Comparison of ENCODE assay signal across 23 mouse cellular contexts in genomic region chr6:142780574-142781033, GRCm38 (mm10). TPM values are rescaled to one million over a fixed set of nuclear protein-coding genes. Genes with fewer than 3 reads are reported as not detected.
DNase-seq lines count a peak whose midpoint lies in the region; ATAC-seq and TF ChIP-seq lines count a peak whose summit lies in the region.
"Had no signal": no experiment of that assay in that cellular context is flagged by ENCODE, and none has a peak within 500 bp of the region (broad histone marks: within the 10 kb centered on the region; RNA-seq: fewer than 3 reads in every experiment).

No protein-coding gene starts in this region.

- no peaks in the 10 kb centered on the region for H3K9me3 ChIP-seq in hindbrain, embryonic 12.5 days (replicated peaks)
- no peaks in the 10 kb centered on the region for H3K9me3 ChIP-seq in hindbrain, postnatal 0 days (ENCODE audit: low read length)
- no peaks in the 10 kb centered on the region for H3K9me3 ChIP-seq in forebrain, embryonic 12.5 days
- no peaks in the 10 kb centered on the region for H3K9me3 ChIP-seq in hindbrain, embryonic 13.5 days
- H3K9me3 ChIP-seq: embryonic facial prominence, embryonic 10.5 days; heart, embryonic 15.5 days; liver, embryonic 13.5 days; neural tube, embryonic 12.5 days had no signal

- H3K9ac ChIP-seq in hindbrain, embryonic 12.5 days = no peak overlapping the region
- H3K9ac ChIP-seq in hindbrain, postnatal 0 days (replicated peaks; ENCODE audit: low read length) = no peak overlapping the region
- no peak overlapping the region for H3K9ac ChIP-seq in forebrain, embryonic 12.5 days
- no peak overlapping the region for H3K9ac ChIP-seq in hindbrain, embryonic 13.5 days
- H3K9ac ChIP-seq: heart, embryonic 15.5 days; liver, embryonic 13.5 days; neural tube, embryonic 12.5 days had no signal

- H3K4me1 ChIP-seq in hindbrain, embryonic 12.5 days = peaks cover 11% of the 10 kb centered on the region
- no peaks in the 10 kb centered on the region for H3K4me1 ChIP-seq in hindbrain, postnatal 0 days (ENCODE audit: insufficient read depth, low read length)
- H3K4me1 ChIP-seq in forebrain, embryonic 12.5 days = peaks cover 18% of the 10 kb centered on the region
- H3K4me1 ChIP-seq in hindbrain, embryonic 13.5 days (replicated peaks) = peaks cover 16% of the 10 kb centered on the region
- H3K4me1 ChIP-seq: neural tube, embryonic 12.5 days had no signal

- H3K36me3 ChIP-seq in hindbrain, embryonic 12.5 days = peaks cover 11% of the 10 kb centered on the region; the same call in 1 of the 2 replicates
- no peaks in the 10 kb centered on the region for H3K36me3 ChIP-seq in hindbrain, postnatal 0 days (ENCODE audit: insufficient read depth, low read length)
- peaks cover 11% of the 10 kb centered on the region for H3K36me3 ChIP-seq in forebrain, embryonic 12.5 days (replicated peaks)
- peaks cover 7% of the 10 kb centered on the region for H3K36me3 ChIP-seq in hindbrain, embryonic 13.5 days

- 62% methylated on average over 4 of the region's 4 CpGs for WGBS in hindbrain, embryonic 12.5 days
- WGBS in hindbrain, postnatal 0 days = 49% methylated on average over 4 of the region's 4 CpGs
- whole genome bisulfite sequencing in forebrain, embryonic 12.5 days = 30% methylated on average over 4 of the region's 4 CpGs
- 45% methylated on average over 4 of the region's 4 CpGs for WGBS in hindbrain, embryonic 13.5 days

- no peak overlapping the region for H3K4me2 ChIP-seq in hindbrain, embryonic 12.5 days (replicated peaks)
- no peak overlapping the region for H3K4me2 ChIP-seq in hindbrain, postnatal 0 days (ENCODE audit: low read depth, low read length)
- H3K4me2 ChIP-seq in forebrain, embryonic 12.5 days = no peak overlapping the region
- no peak overlapping the region for H3K4me2 ChIP-seq in hindbrain, embryonic 13.5 days
- H3K4me2 ChIP-seq: heart, embryonic 15.5 days; liver, embryonic 13.5 days; neural tube, embryonic 12.5 days had no signal

- no peak for DNase-seq in hindbrain, postnatal 0 days (ENCODE audit: low spot score)
- peak; percentile 89 for DNase-seq in retina, postnatal 1 day
- DNase-seq in B cell, adult 2 months = no peak
- DNase-seq in testis, postnatal 14 days (ENCODE audit: low spot score) = no peak
- DNase-seq: adrenal gland, postnatal 36 days; cerebellum, adult 11 months; heart, postnatal 4 days; kidney, adult 2 months; liver, embryonic 13.5 days; lung, adult 2 months had no signal

- no peak overlapping the region for H3K4me3 ChIP-seq in hindbrain, embryonic 12.5 days
- H3K4me3 ChIP-seq in hindbrain, postnatal 0 days (ENCODE audit: low read length) = no peak overlapping the region
- H3K4me3 ChIP-seq in forebrain, embryonic 12.5 days (replicated peaks) = no peak overlapping the region
- H3K4me3 ChIP-seq in hindbrain, embryonic 13.5 days = no peak overlapping the region
- H3K4me3 ChIP-seq: embryonic facial prominence, embryonic 10.5 days; heart, embryonic 15.5 days; left cerebral cortex, adult 2 months; liver, embryonic 13.5 days; neural tube, embryonic 12.5 days had no signal

- no peak for TF ChIP-seq CTCF in hindbrain, postnatal 0 days (IDR thresholded peaks at IDR 0.05; ENCODE audit: low read depth)

- H3K27me3 ChIP-seq in hindbrain, embryonic 12.5 days = no peaks in the 10 kb centered on the region
- H3K27me3 ChIP-seq in hindbrain, postnatal 0 days (ENCODE audit: insufficient read depth, low read length) = no peaks in the 10 kb centered on the region
- H3K27me3 ChIP-seq in forebrain, embryonic 12.5 days = peaks cover 15% of the 10 kb centered on the region
- H3K27me3 ChIP-seq in hindbrain, embryonic 13.5 days = no peaks in the 10 kb centered on the region
- H3K27me3 ChIP-seq: heart, embryonic 15.5 days; liver, embryonic 13.5 days; neural tube, embryonic 12.5 days; Patski had no signal

- peak; percentile 41 for ATAC-seq in hindbrain, embryonic 12.5 days (ENCODE audit: low FRiP score)
- no peak for ATAC-seq in hindbrain, postnatal 0 days
- ATAC-seq in forebrain, embryonic 12.5 days (ENCODE audit: low FRiP score) = peak; percentile 69; the same call in 1 of the 2 replicates
- ATAC-seq in hindbrain, embryonic 13.5 days (ENCODE audit: low FRiP score) = no peak
- ATAC-seq: Patski had no signal

- H3K27ac ChIP-seq in hindbrain, embryonic 12.5 days = peak overlapping the region; percentile 64; the same call in 1 of the 2 replicates
- no peak overlapping the region for H3K27ac ChIP-seq in hindbrain, postnatal 0 days
- no peak overlapping the region for H3K27ac ChIP-seq in forebrain, embryonic 12.5 days
- peak overlapping the region; percentile 44; the same call in 1 of the 2 replicates for H3K27ac ChIP-seq in hindbrain, embryonic 13.5 days
- H3K27ac ChIP-seq: embryonic facial prominence, embryonic 10.5 days; heart, embryonic 15.5 days; kidney, postnatal 0 days; left cerebral cortex, adult 2 months; liver, embryonic 13.5 days; neural tube, embryonic 12.5 days had no signal

RNA-seq across cellular contexts. Expression of gene Sult6b2, which starts 23.7 kb away (rescaled TPM):
- not detected in 2 replicates for polyA plus RNA-seq in hindbrain, embryonic 12.5 days (2016; fragmentation: Nextera tagmentation; extraction: Ambion mirVana)
- not detected in 2 replicates for total RNA-seq in hindbrain, postnatal 0 days (2014; rRNA removed)
- polyA plus RNA-seq in hindbrain, postnatal 0 days (2015; fragmentation: Nextera tagmentation; extraction: Ambion mirVana) = 0.28 and 0.30 TPM in 2 replicates
- 0.09 and 0.17 TPM in 2 replicates for polyA plus RNA-seq in forebrain, embryonic 12.5 days (2016; fragmentation: Nextera tagmentation; extraction: Ambion mirVana)
- 0.13 and 0.19 TPM in 2 replicates for polyA plus RNA-seq in hindbrain, embryonic 13.5 days (2015; fragmentation: Nextera tagmentation; extraction: Ambion mirVana)
- total RNA-seq: adrenal gland, adult 18-20 months; adrenal gland, postnatal 36 days; gastrocnemius, adult 18-20 months; gastrocnemius, postnatal 4 days; heart, postnatal 4 days; left cerebral cortex, adult 2 months; megakaryocyte, adult 5-6 weeks had no signal
- polyA plus RNA-seq: embryonic facial prominence, embryonic 10.5 days; heart, embryonic 15.5 days; kidney, adult 2 months; kidney, postnatal 0 days; liver, embryonic 13.5 days; lung, adult 2 months had no signal

RNA-seq across cellular contexts. Expression of gene Cmas, which starts 24.1 kb away (rescaled TPM):
- polyA plus RNA-seq in hindbrain, embryonic 12.5 days (2016; fragmentation: Nextera tagmentation; extraction: Ambion mirVana) = 138 and 139 TPM in 2 replicates
- 59.1 and 70.7 TPM in 2 replicates for total RNA-seq in hindbrain, postnatal 0 days (2014; rRNA removed)
- polyA plus RNA-seq in hindbrain, postnatal 0 days (2015; fragmentation: Nextera tagmentation; extraction: Ambion mirVana) = 168 and 171 TPM in 2 replicates
- 117 and 119 TPM in 2 replicates for polyA plus RNA-seq in forebrain, embryonic 12.5 days (2016; fragmentation: Nextera tagmentation; extraction: Ambion mirVana)
- polyA plus RNA-seq in hindbrain, embryonic 13.5 days (2015; fragmentation: Nextera tagmentation; extraction: Ambion mirVana) = 178 and 180 TPM in 2 replicates

Comparison
In these comparisons a context has a peak if more than half of its experiments do, and no peak if none do; other contexts are left out.
1. ATAC-seq: peak in hindbrain, embryonic 12.5 days (single experiment) and forebrain, embryonic 12.5 days (single experiment); none in hindbrain, postnatal 0 days (single experiment) and hindbrain, embryonic 13.5 days (single experiment).
2. H3K27ac ChIP-seq: peak in hindbrain, embryonic 12.5 days (single experiment) and hindbrain, embryonic 13.5 days (single experiment); none in hindbrain, postnatal 0 days (single experiment) and forebrain, embryonic 12.5 days (single experiment).